Mouse (Mus musculus) thymus, postnatal 14 days (tissue): ENCODE results near the gene Gm20388.

Experiments
- DNase-seq: peaks from one replicate; pipeline ENCODE4 v3.0.0; 2021

The Gm20388 gene

DNA sequence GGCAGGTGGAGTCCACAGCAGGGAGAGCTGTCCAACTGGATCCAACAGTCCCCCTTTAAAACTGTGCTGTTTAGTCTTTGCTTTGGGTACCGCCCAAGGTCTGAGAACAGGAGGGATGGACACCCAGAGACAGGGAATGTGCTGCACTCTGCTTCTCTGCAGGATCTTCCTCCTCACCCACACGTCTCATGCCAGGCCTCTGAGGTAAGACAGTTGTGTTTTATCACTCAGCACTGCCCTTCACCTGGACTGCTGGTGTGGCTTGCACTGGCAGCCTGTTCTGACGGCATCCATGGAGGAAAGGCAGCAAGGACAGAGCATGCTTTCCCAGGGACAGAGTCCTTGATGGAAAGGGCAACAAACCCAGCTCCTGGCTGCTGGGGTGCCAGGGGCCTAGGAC is 2991.9 kb downstream of the Gm20388 start:
- DNase-seq = no peak

DNA sequence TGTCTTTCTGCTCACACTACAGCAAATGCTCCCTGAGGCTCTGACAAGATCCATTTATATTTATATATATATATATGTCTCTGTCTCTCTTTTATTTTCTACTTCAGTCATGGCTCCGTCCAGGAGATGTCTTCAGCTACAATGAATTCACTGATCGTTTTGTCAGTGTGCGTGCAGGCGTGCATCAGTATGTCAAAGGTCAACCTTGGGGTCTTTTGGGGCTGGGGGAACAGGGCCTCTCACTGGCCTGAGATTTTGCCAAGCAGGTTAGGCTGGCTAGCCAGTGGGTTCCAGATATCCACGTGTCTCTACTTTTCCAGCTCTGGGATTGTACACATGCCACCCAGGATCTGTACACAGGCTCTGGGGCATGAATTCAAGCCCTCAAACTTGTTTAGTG is 2992.4 kb downstream of the Gm20388 start:
- DNase-seq = no peak

DNA sequence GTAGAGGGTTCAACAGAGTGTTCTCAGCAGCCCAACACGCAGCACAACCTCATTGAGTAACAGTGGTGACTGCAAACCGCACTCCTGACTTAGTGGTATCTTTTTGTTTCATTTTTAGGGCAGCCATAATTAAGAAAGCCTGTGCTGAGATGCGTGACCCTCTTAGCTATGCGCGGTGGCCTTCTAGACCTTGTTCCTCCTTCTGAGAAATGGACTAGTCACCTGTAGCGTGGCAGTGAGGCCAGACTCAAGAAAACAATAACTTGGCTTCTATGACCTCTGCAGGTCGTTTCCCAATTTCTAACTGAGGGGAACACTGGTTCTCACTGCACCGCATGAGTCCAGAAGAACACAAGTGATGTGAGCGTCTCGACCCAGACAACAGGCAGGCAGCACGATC is 2993.9 kb downstream of the Gm20388 start:
- no peak for DNase-seq

DNA sequence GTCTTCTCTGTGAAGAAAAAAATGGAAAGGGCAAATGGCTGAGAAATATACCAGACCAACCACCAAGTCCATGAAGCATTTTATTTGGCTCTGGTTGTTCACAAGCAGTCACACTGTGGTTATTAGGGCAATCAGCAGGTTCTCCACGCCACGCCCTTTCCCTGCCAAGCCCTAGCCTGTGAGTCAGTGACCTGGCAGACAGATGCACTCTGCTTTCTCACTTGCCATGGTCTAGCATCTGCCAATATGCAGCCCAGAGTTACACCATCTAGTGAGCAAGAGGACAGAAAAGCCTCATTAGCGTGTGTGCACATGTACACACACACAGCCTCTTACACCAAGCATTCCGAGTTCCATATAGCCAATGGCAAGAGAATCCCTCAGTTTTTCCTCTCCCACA is 2994.7 kb downstream of the Gm20388 start:
- no peak for DNase-seq

DNA sequence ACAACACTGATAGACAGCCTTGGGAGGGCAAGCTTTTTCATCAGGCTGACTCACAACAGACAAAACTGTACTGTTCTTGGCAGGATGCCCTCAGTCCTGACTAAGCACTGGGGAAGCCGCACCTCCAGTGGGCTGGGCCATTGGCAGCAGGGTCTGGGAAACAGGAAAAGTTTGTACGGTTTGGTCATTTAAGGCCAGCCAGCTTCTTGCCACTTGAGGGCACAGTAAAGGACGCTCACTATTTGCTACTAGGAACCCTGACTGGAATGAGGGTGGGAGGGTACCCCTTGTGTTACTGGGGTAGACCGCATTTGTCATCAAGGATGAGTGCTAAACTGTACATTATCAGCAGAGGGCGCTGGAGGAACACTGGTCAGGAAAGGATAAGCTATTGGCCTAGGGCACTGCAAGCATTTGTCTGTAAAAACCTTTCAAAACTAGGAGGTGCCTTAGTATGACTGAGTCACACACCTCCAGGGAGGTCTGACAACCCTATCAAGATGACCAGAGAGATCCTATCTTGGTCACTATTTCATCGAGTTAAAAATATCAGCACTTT is 2995.9 kb downstream of the Gm20388 start:
- peak; percentile 89 for DNase-seq

DNA sequence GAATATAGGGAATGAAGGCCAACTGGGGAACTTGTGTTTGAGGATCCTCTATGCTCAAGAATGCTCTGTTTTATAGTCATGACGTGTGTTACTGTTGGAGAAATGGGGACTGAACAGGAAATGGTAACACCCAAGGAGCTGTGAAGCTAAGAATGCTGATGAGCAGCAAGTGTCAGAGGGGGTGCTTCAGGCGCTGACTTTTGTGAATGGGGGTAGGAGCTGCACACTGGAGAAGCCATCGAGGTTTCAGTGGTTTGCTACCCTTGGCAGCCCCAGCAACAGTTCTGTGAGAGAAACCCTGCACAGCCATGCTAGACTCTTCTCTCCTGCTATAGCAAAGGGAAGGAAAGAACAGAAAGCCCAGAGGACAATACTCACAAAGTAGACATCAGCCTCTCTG is 3001.5 kb downstream of the Gm20388 start:
- DNase-seq = no peak

DNA sequence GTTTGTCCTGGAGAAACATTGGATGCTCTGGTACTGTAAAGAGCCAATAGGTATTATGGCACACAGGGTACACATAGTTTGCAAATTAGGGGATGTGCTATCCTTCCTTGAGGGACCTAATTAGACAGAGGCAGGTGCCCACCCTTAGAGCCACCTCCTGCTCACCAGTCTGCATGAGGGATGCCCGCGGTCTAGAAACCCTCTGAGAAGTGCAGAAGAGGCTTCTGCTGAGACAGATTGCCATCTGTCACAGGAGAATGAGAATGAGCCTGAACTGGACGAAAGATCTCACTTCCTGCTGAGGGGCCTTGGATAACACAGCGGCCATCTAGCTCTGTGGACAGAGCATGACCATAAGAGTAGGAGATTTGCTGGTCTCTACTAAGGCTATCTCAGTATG is 3002.2 kb downstream of the Gm20388 start:
- no peak for DNase-seq

DNA sequence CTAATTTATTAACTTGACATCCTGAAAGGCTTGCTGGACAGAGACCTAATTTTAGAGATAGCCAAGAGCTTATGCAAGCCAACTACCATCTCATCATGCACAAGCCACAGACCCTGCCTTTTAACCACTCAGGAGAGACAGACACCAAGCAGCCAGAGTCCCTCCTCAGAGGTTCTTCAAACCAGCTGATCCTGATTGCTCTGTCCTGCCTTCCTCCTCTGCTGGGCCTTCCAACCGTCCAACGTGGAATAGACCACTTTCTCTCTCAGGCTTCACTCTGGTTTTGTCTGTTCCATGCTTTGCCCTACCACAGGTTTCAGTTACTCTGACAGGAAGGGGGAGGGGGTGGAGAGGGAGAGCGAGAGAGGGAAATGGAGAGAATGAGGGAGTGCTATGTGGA is 3006.1 kb downstream of the Gm20388 start:
- peak; percentile 39 for DNase-seq

DNA sequence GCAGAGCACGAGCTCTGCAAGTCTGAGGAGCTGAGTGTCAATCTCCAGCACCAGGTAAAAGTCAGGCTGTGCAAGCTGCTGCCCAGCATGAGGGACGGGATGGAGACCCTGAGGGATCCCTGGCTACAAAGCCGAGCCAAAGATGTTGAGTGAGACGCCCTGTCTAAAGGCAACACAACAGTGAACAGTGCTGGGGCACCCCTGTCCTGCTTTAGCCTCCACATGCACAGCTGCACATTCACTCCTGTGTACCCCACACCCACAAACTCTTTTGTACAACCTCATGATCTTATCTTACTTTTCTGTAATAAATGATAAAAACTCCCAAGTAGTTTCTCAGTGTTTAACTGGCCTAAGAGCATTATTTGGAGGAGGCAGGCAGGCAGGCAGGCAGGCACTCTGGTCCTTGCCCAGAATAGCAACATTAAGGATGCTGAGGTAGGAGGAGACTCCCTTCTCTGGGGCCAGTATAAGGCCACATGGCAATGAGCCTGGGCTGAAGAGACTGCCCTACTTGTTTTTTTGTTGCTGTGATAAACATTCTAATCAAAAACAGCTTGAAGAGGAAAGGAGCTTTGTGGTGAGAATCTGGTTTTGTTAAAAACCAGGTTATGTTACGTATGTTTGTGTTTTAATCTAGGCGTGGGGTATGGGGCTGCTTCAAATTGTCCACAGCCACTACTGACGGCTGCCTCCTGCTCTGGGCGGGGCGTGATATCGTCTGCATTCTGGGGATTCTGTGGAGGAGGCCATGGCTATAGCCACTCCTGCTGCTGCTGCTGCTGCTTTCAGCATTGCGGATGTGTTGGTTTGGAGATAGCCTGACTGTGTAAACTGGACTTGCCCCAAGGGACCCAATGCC is 3007.1 kb downstream of the Gm20388 start:
- peak; percentile 31 for DNase-seq

DNA sequence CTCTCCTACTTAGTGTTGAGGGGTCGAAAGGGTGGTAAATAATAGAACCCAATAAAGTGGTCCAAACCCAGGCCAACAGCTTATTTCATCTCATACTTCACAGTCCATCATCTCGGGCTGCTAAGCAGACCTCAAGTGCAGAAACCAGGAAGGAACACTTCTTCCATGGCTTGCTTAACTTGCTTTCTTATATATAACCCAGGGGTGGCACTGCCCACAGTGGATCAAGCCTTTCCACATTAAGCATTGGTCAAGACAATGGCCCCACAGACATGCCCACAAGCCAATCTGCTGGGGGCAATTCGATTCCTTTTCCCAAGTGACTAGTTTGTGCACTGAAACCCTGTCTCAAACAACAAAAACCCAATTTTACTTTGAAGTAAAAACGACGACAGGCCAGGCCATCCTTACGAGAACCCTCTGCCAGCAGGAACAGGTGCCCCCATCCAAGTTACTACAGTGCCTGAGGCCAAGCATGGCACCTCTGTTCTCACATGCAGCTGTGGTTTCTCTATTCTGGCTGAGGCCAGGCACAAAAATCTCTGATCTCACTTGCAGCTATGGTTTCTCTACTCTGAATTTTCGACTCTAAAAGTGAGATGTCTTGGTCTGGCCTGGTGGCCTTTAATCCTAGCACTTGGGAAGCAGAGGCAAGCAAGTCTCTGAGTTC is 3007.9 kb downstream of the Gm20388 start:
- peak; percentile 48 for DNase-seq

DNA sequence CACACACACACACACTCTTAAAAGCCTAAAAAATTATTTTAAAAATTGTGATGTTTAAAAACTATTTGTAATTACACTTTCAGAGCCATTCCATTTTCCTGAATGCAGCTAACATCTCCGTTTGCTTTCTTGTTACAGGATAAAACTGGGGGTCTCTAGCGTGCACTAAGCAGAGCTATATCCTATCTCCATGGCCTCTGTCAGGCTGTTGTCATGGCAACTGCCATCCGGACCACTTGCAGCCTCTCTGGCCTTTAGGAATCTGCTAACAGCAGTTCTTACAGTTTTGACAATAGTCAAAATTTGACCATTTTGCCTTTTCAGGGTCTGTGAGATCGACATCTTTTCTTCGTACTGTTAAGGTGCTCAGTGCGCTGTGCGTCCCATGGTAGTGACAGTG is 3010.2 kb downstream of the Gm20388 start:
- no peak for DNase-seq

DNA sequence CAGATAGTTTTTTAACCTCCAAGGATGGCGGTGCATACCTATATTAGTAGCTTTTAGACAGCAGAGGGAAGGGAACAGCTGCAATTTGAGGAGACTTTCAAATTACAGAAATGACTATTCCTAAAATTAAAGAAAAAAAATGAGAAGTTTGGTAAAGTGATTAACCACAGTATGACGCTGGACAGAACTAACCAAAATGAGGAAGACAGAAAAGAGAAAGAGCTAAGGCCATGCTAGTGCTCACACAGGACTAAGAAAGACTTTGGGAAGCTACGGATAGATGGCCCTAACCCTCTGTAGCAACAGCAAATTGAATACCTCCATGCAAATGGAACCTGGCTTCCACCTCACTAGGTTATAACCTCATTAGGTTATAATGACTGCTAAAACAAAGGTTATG is 3012.3 kb downstream of the Gm20388 start:
- DNase-seq = no peak

DNA sequence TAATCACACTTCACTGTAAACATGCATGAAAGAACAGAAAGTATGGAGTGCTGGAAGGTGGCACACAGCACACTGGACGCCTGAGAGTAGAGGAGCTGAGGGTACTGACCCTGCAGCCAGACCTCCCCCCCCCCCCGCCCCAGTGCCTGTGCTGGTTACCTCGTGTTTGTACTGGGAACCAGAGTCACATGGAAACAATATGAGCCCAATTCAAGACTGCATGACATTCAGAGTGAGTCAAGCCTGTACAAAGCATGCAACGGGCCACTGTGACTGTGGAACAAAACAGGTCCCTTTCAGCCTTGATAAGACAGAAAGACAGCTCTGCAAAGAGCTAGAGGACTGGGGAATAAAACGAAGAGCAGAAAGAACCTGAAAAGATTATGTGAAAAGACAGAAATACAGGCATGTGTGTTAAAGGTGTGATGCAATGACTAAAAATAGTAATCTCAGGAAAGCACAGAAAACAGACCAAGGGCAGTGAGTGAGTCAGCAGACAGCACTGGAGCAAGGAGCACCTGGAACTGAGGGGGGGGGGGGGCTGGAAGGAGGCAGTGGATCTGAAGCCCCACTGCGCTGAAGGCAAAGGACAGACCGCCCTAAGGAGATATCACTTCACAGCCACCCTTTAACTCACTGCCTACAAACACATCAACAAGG is 3012.9 kb downstream of the Gm20388 start:
- DNase-seq = no peak

DNA sequence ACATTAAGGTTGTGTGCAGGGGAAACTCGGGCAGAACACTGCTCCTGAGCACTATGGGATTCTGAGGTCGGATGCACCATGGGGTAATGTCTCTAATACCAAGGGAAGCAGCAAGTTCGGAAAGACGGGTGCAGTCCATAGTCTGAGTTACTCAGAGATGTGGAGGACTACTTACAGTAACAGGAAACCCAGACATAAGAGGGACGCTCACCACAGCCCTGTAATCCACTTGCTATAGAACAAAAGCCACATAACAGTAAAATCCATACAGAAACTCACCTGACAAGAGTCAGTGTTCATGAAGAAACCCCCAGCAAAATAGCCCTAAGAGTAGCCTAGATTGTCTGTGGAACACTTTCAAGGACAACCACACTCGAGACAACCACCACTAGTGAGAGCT is 3013.4 kb downstream of the Gm20388 start:
- DNase-seq = no peak

DNA sequence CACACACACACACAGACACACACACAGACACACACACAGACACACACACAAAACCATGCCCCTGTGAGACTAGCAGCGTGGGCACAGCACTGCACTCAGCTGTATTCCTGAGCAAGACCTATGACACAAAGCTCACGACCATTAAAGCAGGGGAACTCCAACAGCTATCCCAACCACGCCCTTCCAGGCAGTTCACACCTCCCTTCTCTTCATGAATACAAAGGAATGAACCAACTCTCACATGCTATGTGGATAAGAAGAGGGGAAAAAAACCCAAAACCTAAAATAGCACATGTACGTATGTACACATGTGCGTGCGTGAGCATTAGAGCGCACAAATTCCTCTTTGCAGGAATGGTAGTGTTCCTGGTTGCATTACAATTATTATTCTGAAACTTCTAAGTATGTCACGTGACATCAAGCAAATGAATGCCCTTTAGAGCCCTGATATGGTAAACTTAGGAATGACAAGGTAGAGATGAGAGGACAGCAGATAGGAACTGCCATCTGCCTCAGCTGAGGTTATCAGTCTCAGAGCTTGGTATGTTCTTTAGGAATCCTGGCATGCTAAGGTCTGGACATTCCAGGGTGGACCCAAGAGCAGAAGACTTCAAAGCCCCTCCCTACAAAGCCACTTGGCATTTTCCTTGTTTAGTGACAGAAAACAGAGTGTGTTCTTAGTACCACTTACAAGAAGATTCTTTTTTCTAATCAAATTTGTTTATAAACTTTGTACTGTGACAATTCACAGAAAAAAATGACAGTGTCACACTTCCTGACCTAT is 3015.5 kb downstream of the Gm20388 start:
- DNase-seq = no peak

DNA sequence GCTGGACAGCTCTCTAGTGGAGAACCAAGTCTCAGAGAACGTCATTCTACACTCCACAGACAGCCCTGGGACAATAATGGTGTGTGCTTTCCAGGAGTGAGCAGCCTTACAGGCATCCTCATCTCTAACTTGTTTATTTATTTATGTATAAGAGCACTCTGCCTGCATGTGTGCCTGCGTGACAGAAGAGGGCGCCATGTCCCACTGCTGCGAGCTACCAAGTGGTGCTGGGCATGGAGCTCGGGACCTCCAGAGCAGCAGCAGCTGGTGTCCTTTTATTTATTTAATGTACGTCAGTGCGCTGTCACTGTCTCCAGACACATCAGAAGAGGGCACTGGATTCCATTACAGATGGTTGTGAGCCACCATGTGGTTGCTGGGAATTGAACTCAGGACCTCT is 3016.1 kb downstream of the Gm20388 start:
- peak; percentile 51 for DNase-seq

DNA sequence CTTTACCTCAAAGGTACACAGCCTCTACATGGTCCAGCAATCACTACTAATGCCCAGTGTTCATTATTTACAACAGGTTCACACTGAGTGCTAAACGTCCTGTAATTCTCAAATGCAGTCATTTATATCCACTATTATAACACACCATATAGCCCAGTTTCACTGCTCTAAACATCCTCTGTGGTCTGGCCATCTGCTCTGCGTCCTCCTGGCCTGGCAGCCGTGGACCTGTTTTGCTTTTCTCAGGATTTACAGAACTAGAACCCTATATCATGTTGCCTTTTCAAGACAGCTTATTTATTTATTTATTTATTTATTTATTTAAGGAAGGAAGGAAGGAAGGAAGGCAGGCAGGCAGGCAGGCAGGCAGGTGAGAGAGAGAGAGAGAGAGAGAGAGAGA is 3017.2 kb downstream of the Gm20388 start:
- no peak for DNase-seq

DNA sequence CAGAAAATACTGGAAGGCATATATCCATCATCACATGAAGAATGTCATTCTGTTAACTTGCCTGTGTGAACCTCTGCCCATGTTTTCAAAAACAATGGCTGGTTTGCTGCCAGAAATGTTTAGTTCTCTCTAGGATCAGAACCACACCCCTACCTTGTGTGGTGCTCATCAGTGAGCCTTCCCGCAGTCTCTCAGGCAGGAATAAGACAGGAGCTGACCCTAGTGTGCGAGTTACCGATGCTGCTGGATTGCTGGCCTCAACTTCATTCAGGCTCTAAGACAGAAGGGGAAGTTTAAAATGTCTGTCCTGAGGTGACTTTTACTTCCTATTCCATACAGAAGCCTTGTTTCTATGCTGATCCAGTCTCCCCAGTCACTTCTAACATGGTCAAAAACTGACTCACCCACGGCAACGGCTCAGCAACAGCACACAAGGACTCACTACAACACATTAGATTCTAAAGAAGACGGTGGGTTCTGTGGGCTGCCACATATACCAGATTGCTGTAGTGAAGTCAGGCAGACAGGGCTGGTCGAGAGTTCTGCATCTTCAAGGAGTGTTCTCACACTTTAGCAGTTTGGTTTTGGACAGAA is 3018.1 kb downstream of the Gm20388 start:
- DNase-seq = no peak

DNA sequence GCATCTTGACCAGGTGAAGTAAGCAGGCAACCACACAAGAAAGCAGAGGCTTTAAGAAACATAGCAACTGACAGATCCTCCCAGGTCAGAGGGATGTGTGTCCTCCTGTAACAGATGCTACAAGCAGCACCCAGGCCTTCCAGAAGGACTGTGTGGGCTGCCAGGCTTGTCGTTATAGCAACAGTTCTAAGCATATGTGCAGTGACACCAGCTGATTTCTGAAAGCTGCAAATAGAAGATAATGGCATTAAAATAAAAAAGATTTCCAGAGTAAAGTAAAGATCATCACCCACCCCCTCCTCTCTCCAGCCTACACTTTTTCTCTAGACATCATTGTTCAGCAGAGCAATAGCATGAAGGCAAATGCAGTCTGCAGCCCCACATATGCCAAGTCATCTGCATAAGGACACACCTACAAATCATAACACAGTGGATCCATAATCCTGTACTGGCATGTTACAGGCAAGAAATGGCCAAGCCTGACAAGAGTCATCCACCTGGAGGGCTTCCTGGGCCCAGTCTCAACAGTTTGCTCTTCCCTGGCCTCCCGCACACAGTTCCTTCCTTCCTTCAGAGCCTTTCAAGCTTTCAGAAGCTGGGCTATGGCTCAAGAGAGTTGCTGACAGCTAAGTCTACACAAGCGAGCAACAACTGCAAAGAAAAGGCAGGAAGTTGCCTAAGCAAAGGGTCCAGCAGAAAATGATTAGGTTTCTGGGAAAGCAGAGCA is 3021.4 kb downstream of the Gm20388 start:
- DNase-seq = no peak

DNA sequence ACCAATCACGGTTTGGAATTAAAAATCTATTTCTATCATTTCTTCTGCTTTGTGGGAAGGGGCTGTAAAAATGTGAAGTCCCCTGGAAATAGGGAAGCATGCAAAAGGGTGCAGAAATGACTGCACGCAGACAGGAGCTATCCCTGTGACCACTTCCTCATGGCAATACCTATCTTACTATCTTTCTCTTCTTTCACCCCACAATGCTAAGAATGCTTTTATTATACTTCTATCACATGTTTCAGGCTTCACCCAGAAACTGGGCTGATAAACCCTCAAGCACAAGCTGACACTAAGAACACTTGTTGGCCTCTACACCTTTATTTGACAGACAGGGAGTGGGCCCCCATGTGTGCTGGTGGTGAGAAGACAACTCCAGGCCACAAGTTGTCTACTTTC is 3021.9 kb downstream of the Gm20388 start:
- DNase-seq = no peak

DNA sequence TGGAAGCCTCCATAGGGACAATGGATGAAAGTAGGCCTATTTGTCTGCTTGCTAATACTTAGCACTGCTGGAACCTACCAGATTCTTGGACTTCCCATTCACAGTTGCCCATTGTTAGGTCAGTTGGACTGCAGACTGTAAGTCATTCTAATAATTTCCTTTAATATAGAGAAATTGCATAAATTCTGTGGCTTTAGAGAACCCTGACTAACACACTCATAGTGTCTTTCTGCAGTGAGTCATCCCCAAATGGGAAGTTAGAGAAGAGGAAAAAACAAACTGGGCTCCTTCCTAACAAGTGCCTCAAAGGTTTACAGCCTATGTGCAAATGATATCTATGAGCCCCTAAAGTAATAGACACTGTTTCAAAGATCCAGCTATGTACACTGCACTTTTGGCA is 3023.3 kb downstream of the Gm20388 start:
- DNase-seq = no peak

DNA sequence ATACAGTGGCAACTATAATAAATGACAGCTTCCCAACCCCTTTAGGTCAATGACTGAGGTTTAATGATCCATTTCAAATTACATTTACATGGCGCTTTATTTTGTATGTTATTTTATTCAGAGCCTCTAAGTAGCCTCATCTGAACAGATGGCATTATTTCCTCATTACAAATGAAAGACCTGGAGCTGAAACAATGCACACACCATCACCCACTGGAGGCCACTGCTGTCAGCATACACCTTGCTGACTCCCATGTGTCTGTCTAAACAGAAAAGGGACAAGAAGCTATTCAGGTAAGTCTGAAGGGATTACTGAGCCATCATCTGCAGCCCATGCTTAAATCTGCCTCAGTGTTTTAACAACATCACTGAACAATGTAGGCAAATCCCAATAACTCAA is 3024.5 kb downstream of the Gm20388 start:
- DNase-seq = no peak
